Mouse (Mus musculus): Measurements from ENCODE around the gene Ralgapa2.

Ralgapa2 gene

DNA sequence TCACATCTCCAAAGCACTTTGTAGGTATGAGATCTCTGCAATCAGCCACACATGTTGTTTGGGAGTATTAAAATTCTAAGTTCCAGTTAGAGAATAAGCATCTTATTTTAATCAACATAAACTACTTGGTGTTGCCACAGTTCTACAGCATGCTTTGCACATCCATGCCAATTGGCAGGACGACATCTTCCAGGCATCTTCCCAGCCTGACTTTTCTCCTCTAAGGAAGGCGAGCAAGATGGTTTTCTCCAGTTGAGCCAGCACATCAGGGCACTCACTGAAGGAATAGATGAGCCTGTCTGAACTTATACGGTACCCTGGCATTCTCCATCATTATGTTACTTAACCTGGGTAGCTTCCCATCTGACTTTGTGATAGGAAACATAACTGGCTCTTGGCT is 83.4 kb downstream of the Ralgapa2 start:
- DNase-seq (ENCODE audit: low spot score): no peak

DNA sequence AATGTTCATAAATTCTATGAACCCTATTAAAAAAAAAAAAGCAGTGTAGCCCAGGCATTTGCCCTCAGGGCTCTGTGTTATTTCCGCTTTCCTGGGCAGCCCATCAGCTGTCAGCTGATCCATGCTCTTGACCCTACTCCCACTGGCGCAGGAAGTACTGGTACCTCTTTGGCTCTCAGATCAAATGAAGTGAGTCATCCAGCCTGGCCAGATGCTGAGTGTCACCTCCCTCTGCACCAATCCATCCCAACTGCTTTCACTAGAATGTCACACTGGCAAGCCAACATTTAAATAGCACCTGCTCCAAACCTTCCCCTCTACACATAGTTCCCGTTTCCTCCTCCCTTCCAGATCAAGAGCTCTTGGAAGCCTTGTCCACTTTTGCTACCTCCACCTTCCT is 84.8 kb downstream of the Ralgapa2 start:
- no peak for DNase-seq (ENCODE audit: low spot score)

DNA sequence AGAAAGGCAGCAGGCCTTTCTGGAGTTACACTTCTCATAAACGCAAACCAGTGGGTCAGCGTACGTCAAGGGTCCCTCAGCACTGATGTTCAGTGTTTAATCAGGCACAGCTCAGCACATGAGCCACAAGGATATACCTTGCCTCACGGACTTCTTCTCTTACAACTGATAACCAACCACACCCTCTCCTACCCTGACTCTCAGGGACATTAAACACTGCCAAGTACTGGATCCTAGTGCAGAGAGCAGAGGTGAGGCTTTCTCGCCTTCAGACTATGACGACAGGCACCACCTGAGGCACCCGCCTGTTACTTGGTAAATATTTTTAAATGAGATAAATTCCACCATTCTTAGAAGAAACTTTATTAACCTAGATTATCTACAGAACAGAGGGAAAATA is 85.8 kb downstream of the Ralgapa2 start:
- no peak for DNase-seq (ENCODE audit: low spot score)

DNA sequence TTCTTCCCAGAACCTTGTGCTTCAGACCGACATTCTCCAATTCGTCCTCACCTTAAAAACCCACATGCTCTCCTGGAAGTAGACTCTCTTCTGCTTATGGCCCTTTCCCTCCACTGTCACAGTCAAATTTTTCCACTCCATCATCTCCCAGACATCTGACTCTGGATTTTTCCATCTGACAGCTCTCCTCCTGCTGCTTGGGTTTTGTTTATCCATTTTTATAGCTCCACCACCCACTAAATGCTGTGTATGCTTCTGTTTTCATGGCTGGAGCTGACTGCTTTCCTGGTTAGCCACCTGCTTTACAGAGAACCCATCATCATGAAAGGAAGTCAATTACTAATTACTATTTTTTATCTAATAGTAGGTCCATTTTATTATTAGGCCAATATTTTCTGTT is 86.9 kb downstream of the Ralgapa2 start:
- DNase-seq (ENCODE audit: low spot score): no peak

DNA sequence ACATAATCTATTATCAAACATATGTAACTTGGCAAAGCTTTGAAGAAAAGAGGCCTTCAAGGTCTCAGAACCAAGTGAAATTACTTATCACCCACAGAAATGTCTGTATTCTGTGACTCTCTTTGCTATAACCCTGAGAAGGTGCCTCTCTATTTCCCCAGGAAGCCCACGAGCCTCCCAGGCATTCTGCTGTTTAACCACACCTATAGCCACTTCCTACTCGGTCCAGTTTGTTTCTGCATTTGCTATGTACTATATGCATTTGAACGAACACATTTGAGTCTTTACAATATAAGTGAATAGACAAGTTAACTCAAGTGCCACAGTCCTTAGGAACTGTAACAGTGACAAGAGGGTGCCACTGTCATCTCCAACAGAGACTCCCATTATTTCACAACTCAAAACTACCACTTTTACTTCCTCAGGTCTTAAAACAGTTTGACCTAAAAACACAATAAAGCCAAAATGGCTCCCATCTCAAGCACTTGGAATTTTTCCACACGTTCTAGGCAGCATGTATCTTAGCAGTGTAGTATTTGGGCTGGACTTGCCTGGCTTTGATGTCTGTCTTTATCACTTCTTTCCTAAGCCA is 88.3 kb downstream of the Ralgapa2 start:
- no peak for DNase-seq (ENCODE audit: low spot score)

DNA sequence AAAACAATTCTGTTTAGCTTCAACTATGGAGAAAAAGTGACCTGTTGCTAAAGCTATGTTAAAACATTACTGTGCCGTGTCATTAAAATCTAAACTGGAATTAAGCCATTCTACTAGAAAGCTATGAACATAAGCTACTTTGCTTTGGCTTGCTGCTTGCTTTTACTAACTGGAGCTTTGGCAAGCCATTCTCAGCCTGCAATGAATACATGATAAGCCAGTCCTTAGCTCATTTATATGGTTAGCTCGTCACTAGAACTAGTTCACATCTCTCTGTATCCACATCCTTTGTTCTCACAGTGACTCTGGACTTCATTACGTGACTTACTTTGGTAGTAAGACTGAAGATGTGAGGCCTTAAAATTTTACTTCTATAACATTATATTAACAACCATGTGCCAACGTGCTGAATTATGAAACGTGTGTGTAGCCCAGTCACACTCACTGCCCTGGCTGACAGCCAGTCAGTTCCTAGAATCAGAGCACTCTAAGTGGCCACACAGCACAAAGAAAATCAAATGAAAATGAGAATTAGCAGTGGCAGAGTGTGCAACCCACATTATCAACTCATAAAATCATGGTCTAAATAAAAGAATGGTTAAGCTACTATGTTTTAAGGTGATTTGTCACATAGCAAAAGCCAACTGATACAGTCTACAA is 89.0 kb downstream of the Ralgapa2 start:
- DNase-seq (ENCODE audit: low spot score): no peak

DNA sequence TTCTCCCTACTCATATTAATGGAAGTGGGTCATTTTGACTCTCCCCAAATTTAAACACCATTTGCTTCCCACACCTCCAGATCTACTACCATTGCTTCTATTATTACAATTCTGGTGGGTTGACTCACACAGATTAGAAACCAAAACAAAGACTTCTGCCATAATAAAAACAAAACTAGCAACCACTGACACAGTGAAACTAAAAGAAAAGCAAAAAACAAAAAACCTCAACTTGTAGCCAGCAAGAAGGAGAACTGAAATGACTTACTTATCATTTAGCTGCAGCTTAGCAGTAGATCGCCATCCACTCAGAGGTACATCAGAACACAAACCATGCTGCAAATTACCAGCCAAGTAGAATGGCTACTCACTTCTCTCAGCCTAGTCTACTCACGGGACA is 95.9 kb downstream of the Ralgapa2 start:
- no peak for DNase-seq (ENCODE audit: low spot score)

DNA sequence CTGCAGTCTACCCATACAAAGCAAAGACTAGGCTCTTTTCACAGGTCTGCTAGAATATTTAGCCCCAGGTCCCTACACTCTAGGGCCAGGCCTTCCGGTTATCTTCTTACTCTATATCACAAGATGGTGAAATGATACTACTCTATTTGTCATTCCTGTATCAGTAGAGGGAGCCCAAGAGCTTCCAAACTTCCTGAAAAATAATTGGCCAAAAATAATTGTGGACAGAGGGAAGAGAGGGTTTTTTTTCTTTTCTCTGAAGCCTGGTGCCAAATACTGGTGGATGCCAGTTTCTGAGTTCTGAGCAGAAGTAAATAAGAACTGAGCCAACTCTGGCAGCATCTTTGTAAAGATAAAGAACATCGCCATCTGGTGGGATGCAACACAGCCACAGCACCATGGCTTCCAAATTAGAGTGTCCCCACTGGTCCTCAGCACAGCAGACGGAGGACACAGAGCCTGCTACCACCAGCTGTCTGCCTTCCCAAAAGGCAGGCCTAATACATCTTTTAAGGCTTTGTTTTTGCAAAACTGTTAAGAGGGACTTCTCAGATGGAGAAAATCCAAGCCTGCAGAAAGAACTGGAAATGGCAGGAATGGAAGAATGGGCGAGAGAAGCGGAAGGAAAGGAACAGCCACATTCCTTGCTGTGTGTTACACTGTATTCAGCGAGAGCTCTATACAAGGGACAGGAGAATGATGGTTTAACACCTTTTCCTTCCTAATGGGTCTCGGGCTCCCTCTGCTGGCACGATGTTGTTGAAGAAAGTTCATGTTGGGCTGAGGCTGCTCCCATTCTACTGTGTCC is 97.5 kb downstream of the Ralgapa2 start:
- DNase-seq (ENCODE audit: low spot score): peak; percentile 26

DNA sequence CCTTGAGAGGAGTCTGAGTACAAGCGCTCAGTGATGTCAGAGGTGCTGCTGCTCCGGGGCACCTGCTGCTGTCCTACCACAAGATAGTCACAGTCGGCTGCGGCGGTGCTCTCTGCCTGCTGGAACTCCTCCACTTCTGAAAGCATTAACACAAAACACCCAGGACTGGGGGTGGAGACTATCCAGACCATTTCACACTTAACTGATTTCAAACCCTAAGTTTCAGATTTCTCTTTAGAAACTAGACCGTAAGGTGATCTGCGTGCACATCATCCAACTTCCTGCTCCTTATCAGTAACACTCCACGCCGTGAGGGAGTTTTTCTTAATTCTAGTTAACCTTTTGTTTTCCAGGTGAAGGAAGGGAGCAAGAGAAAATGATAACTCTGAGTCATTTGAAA is 99.4 kb downstream of the Ralgapa2 start:
- DNase-seq (ENCODE audit: low spot score): no peak

DNA sequence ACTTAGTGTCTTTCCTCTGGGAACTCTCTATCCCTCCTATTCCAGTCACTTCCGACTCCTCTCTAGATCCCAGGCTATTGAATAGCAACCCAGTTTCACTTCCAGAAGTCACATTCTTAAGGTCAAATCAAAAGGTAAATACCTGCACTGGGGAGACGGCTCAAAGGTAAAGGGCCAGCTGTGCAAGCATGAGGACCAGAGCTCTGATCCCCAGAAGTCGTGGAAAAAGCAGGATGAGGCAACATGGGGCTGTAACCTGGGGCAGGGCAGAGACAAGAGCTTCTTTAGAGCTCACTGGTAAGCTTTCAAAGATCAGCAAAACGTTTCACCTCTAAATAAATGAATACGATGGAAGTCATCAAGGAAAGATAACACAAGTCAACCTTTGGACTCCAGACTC is 100.2 kb downstream of the Ralgapa2 start:
- DNase-seq (ENCODE audit: low spot score): no peak

DNA sequence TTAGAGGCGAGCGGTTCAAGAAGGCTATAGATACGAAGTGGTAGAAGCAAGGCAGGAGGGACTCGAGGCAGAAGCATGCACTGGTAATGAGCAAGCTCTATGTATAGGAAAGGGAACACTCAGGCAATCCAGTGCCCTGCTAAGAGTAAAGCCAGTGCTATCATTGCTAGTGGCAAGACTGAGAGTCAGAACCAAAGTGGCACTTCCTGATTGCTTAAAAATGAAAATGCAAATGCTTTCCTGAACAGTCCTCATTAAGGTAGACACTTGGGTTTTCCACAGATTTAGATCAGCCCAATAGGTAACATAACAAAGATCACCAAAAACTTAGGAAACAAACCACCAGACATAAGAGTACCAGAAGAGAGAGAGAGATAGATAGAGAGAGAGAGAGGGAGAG is 105.1 kb downstream of the Ralgapa2 start:
- no peak for DNase-seq (ENCODE audit: low spot score)

DNA sequence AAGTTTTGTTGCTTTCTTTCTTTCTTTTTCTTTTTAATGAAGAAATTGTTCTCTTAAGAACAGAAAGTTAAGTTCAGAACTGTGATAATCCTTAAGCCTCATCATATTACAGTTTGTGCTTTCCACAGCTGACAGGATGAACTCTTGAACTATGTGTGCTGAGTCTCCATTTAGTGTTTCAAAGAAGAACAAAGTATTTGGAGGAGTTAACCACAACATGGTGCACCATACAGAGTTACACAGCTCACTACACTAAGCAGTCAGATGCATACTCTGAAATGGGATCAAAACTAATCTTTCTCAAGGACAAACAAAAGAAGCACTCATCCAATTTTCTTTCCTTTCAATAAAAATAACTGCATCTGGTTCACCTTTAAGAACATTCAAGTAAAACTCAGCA is 110.6 kb downstream of the Ralgapa2 start:
- no peak for DNase-seq (ENCODE audit: low spot score)

DNA sequence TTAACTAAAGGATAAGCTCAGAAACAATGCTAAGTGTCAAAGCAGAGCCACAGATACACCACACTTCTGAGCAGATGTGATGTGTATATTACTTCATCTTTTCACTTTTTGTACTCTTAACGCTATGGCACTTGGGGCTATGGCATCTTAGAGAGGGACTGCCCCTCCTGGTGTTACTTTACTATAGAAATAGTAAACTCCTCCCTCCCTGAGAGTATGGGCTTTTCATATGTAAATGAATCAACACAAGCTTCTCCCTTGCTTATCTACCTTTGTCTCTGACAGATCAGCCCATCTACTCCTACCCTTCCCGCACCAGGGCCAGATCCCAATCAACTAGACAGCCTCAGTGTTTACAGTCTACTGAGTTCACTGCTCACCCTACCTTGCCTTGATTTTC is 111.4 kb downstream of the Ralgapa2 start:
- DNase-seq (ENCODE audit: low spot score): no peak

DNA sequence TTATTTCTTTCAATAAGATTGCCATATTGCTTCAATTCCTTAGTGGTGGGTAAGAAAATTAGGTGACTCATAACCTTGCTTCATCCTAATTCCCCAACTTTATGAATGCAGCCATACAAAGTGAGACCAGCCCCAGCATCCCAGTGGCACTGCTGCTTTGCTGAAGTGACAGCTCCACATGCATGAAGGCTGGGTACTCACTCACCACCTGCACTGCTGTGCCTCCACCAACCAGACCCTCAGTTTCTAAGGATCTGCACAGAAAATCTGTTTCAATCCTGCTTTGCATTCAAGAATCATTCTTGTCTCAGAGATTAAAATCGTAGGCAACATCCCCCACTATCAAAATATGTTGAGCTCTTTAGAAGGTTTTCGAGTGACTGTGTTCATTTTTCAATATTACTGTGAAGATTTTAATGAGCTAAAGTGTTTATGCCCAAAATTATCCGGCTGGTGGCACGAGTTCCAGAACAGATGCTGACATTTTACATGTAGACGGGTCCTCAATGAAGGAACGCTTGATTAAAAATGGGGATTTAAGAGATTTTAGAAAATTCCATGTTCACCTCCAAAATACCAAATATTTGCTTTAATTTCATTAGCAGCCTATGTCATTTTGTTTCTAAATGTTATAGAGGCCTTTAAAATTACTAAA is 113.8 kb downstream of the Ralgapa2 start:
- no peak for DNase-seq (ENCODE audit: low spot score)

DNA sequence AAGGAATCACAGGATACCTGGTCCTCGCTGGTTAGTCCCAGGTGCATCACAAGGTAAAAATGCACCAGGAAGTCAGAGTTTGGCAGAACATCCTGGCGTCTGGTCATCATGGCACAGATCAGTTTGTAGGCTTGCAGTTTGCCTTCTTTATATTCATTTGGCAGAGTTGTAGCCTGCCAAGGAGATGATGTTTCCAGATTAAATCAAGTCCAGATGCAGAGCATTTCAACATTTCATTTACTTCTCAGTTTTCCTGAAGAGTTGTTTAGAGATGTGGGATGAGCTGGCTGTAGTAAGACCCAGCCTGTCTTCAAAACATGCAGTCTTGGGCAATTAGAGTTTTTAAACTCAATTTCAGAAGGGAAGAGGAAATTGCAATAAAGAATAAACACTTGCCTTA is 124.9 kb downstream of the Ralgapa2 start:
- no peak for DNase-seq (ENCODE audit: low spot score)

DNA sequence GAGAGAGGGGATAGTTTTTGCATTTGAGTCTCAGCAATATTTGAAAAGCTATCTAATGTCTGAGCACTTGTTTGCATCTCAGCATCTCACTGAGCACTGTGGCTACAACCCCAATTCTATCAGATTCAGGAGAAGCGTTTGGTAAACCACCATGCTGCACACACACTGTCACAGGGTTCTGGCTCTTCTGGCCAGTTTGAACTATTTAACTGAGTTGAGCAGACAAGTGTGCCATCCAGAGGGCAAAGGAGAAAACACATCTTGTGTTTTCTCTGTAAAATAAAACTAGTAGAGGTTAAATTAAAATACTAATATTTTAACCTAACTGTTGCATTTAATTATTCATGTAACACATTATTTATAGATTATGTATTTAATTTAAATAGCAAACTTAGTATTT is 127.6 kb downstream of the Ralgapa2 start:
- DNase-seq (ENCODE audit: low spot score): no peak

DNA sequence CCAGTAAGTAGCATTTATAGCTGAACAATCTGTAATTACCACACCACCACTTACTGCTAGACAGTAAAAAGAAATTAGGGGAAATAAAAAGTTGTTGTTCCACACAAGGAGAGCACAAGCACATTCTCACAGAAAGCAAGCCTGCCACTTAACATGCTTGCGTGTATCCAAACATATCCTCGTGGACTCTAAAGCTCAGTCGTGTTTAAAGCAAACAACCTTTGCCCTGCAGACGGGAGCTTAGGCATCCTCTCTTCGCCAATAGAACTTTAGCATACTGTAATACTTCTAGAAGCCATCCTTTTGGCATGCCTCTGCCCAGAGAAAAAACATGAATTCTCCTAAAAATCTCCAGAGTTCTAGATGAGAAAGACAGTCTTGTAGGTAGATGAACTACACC is 135.9 kb downstream of the Ralgapa2 start:
- DNase-seq (ENCODE audit: low spot score): no peak

DNA sequence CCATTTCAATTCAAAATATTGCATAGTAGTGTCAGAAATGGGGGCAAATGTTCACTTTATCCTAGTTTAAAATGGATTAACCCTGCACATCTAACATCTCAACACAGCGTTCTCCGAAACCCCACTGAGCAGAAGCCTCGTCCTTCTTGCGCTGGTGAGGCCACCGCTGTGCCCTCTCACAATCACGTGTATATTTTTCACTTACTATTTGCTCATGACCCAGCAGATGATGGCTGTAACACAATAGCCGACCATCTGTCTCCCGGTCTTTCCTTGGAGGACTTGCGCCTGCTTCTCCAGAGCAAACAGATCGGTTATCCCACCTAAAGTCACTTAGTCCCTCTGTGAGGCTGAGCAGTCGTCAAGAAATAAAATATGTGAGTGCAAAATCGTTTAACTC is 146.0 kb downstream of the Ralgapa2 start:
- no peak for DNase-seq (ENCODE audit: low spot score)

DNA sequence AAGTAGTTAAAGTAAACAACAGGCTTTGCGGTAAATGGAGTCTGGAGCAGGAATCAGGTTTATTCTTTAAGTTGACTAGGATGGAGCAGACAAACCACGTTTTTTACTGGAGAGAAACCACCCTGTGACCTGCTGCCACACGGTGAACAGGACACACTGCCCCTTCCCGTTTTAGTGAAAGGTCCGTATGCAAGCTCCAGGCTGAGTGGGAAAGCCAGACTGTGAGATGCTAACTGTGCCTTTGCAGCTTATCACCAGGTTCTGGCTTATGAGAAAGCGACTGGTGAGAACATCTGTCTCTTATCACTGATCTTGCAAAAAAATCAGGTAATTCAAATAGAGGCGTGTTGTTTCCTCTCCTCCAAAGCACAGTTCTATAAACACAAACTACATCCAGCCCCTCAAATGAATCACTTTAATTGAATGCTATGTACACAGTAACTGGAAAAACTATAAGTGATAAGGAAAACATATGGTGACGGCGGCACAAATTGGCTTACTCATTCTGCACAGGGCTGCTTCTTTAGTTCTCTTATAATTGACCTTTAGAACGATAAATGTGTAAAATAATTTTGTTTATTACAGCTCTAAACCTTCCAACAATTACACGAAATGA is 146.7 kb downstream of the Ralgapa2 start:
- DNase-seq (ENCODE audit: low spot score): no peak

DNA sequence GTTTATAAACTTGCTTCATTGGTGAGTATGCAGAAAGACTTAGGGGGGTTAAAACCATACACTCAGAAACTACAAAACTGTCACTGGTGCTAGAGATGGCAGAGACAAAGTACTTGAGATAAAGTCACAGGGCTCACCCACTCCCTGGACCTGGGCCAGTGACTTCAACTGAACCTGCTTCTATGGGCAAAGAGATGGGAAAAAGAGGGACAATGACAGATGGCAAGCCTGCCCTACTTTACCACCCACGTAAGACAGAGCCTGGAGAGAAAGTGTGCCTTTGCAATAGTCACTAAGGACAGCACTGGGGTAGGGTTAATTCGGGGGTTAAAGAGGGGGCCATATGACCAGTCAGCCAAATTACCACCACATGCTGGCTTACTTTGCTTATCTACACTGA is 148.7 kb downstream of the Ralgapa2 start:
- no peak for DNase-seq (ENCODE audit: low spot score)

DNA sequence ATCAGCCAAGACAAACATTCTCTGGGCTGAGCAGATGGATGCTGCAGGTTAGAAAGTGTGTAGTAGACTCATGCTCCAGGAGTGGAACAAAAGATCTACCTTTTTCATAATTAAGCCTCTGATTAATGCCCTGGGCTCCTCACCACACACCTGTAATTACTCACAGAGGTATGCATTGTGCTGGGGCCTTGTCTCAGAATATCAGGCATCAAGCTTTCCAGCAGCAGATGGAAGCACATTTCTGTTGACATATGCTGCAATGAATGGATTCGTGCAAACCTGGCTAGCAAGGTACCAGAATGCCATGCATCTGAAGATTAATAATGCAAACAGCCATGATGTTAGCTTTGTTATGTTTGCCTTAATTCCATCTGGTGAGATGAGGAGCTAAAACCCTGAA is 149.2 kb downstream of the Ralgapa2 start:
- no peak for DNase-seq (ENCODE audit: low spot score)

DNA sequence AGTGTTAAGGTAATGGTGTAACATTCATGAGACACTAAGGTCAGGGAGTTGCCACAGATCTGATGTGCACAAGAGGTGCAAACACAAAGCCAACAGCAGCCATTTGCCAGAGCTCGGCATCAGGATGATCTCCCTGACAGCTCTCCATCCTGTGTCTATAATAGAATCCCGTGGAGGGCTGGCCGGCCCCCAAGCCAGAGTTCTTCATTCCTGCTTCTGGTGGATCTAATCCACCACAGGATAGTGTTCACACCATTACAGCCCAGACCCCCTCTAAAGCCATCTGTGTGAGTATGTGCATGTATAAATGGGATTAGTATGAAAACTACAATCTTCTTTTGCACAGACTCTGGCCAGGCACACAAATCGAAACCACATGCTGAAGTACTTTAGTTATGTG is 150.2 kb downstream of the Ralgapa2 start:
- DNase-seq (ENCODE audit: low spot score): no peak

DNA sequence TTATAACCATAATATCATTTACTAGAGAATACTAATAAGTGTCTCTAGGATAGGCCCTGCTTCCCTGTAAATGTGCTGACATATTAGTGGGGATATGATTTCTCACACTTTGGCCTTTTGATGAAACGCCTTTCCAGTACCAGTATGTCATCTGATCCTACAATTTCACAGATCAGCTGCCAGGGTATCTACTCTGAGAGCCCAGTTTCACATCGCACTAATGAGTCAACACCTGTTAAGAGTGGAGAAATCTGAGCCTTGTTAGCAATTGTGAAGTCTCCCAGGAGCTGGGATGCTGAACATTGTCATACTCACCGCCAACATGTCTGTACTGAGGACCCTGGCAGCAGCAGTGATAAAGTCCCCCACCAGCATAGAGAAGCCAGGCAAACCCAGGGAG is 151.1 kb downstream of the Ralgapa2 start:
- no peak for DNase-seq (ENCODE audit: low spot score)

Measured in spleen, adult 12 weeks (tissue).